Mouse (Mus musculus): ENCODE results near the gene Pitpnb. TPM values are rescaled to one million over a fixed set of nuclear protein-coding genes. Genes with fewer than 3 reads are reported as not detected.

Gene Pitpnb
- total RNA-seq, 2 experiments from 2014 or later: 68.3 to 73.7 TPM

- DNase-seq (ENCODE audit: low spot score in 2 of 2): no peak
Measured at GRCm38 (mm10) chr5:111344721-111345400, 14.3 kb downstream of the Pitpnb start.

- DNase-seq (ENCODE audit: low spot score in 2 of 2): no peak
Measured at GRCm38 (mm10) chr5:111356811-111357617, 26.5 kb downstream of the Pitpnb start.

GRCm38 (mm10) chr5:111360546-111360945 lies 30.0 kb downstream of the Pitpnb start:
- peak; percentile 30 to 38 for DNase-seq (ENCODE audit: low spot score in 2 of 2)

- DNase-seq (ENCODE audit: low spot score in 2 of 2): no peak
Measured at GRCm38 (mm10) chr5:111361058-111361457, 30.5 kb downstream of the Pitpnb start.

- no peak for DNase-seq (ENCODE audit: low spot score in 2 of 2)
Measured at GRCm38 (mm10) chr5:111361846-111362245, 31.3 kb downstream of the Pitpnb start.

- no peak for DNase-seq (ENCODE audit: low spot score in 2 of 2)
Measured at GRCm38 (mm10) chr5:111363446-111364062, 33.0 kb downstream of the Pitpnb start.

- peak in 1 of 2 experiments; percentile 41 for DNase-seq (ENCODE audit: low spot score in 2 of 2)
Measured at GRCm38 (mm10) chr5:111364533-111364932, 34.0 kb downstream of the Pitpnb start.

- no peak for DNase-seq (ENCODE audit: low spot score in 2 of 2)
Measured at GRCm38 (mm10) chr5:111366140-111366539, 35.6 kb downstream of the Pitpnb start.

- no peak for DNase-seq (ENCODE audit: low spot score in 2 of 2)
Measured at GRCm38 (mm10) chr5:111367937-111368517, 37.5 kb downstream of the Pitpnb start.

- no peak for DNase-seq (ENCODE audit: low spot score in 2 of 2)
Measured at GRCm38 (mm10) chr5:111368576-111368975, 38.0 kb downstream of the Pitpnb start.

- DNase-seq (ENCODE audit: low spot score in 2 of 2): no peak
Measured at GRCm38 (mm10) chr5:111375616-111376015, 45.1 kb downstream of the Pitpnb start.

- no peak for DNase-seq (ENCODE audit: low spot score in 2 of 2)
Measured at GRCm38 (mm10) chr5:111376276-111377020, 45.9 kb downstream of the Pitpnb start.

- DNase-seq (ENCODE audit: low spot score in 2 of 2): no peak
Measured at GRCm38 (mm10) chr5:111378126-111378993, 47.8 kb downstream of the Pitpnb start.

- no peak for DNase-seq (ENCODE audit: low spot score in 2 of 2)
Measured at GRCm38 (mm10) chr5:111383335-111383734, 52.8 kb downstream of the Pitpnb start.

- no peak for DNase-seq (ENCODE audit: low spot score in 2 of 2)
Measured at GRCm38 (mm10) chr5:111390911-111391310, 60.3 kb downstream of the Pitpnb start.

GRCm38 (mm10) chr5:111391485-111391884 lies 60.9 kb downstream of the Pitpnb start:
- DNase-seq (ENCODE audit: low spot score in 2 of 2): no peak

GRCm38 (mm10) chr5:111393346-111394197 lies 63.0 kb downstream of the Pitpnb start:
- peak; percentile 75 to 80 for DNase-seq (ENCODE audit: low spot score in 2 of 2)

- DNase-seq (ENCODE audit: low spot score in 2 of 2): peak in 1 of 2 experiments; percentile 43
Measured at GRCm38 (mm10) chr5:111394198-111395053, 63.9 kb downstream of the Pitpnb start.

Measured in layer of hippocampus, postnatal 10 days (tissue).